Mouse (Mus musculus): ENCODE measurements at regions not wholly inside any gene's neighbourhood (a gene's known extent, or its start where the extent isn't known, plus 50 kb on each side); places are given as distances from the start of the nearest gene placed in this dataset.

DNA sequence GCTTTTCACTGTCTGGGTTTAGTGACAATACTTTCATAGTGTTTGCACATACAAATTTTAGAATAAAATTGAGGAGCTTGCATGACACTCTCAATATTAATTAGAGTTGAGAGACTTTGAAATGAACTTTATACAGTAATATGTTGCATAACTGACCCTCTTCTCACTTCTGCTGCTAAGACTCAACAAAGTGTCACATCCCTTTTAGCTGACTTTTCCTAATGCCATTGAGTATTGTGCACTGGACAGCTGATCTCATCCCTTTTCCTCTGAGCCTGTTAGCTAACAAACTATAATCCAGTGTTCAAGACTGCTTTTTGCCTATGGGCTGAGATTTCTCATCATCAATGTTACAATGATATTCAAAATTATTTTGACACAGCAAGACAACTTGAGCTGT is 113.8 kb downstream of the P2ry1 start:
- Histone ChIP-seq H3K36me3 (ENCODE audit: control insufficient read depth, insufficient read depth, low read length) (no peaks in the 10 kb centered on the region), H3K4me3 (ENCODE audit: low read depth, low read length) (no peak overlapping the region), H3K9ac (ENCODE audit: low read depth, low read length) (no peak overlapping the region), H3K27ac (ENCODE audit: low read length) (no peak overlapping the region), H3K9me3 (replicated peaks; ENCODE audit: control insufficient read depth, low read length, poor library complexity, severe bottlenecking) (no peaks in the 10 kb centered on the region), H3K4me1 (ENCODE audit: control insufficient read depth, insufficient read depth, low read length) (no peaks in the 10 kb centered on the region), H3K4me2 (ENCODE audit: low read length) (no peak overlapping the region), H3K27me3 (ENCODE audit: control insufficient read depth, insufficient read depth, low read depth, low read length) (no peaks in the 10 kb centered on the region)
- no peak for ATAC-seq

DNA sequence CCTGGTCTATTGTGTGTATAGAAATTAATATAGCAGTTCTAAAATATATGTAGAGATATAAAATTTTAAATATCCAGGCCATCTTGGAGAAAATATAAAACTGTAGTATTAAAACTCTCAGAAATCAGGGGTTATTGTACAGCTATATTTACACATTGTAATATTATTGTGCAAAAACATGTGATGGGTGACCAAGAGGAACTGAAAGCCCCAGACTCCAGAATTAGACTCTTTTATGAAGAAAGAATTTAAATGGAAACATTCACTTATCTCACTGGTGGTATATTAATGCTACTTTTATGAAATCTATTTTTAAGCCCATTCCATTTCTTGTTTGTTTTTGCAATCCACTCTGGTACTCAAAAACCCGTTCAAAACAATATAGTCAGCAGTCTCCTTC is 130.5 kb downstream of the P2ry1 start:
- ATAC-seq = no peak
- H3K4me3 ChIP-seq (ENCODE audit: low read depth, low read length) = no peak overlapping the region
- WGBS = 61% methylated on average over 1 of the region's 1 CpGs

DNA sequence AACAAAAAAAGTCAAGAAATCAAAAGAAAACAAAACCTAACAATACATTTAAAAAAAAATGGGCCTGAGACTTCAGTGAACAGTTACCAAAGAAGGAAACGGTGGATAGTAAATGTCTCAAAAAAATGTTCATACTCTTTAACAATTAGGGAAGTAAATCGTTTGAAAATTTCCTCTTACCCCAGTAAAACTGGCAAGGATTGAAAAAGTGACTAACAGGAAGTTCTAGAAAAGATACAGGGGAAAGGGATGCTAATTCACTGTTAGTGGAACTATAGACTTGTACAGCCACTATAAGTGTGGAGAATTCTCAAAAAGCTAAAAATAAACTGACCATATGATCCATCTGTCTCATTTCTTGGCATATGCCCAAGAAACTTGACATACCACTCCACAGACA is 151.5 kb downstream of the P2ry1 start:
- no peak for ATAC-seq
- no peaks in the 10 kb centered on the region for H3K27me3 ChIP-seq (ENCODE audit: control insufficient read depth, insufficient read depth, low read depth, low read length)
- no peak overlapping the region for H3K4me3 ChIP-seq (ENCODE audit: low read depth, low read length)
- no peak overlapping the region for H3K9ac ChIP-seq (ENCODE audit: low read depth, low read length)
- H3K4me2 ChIP-seq (ENCODE audit: low read length) = no peak overlapping the region
- no peaks in the 10 kb centered on the region for H3K36me3 ChIP-seq (ENCODE audit: control insufficient read depth, insufficient read depth, low read length)
- H3K27ac ChIP-seq (ENCODE audit: low read length) = no peak overlapping the region
- 95% methylated on average over 2 of the region's 2 CpGs for WGBS
- no peaks in the 10 kb centered on the region for H3K9me3 ChIP-seq (replicated peaks; ENCODE audit: control insufficient read depth, low read length, poor library complexity, severe bottlenecking)
- no peaks in the 10 kb centered on the region for H3K4me1 ChIP-seq (ENCODE audit: control insufficient read depth, insufficient read depth, low read length)

More for the DNA sequence above, 130.5 kb downstream of the P2ry1 start:
- H3K9me3 ChIP-seq (replicated peaks; ENCODE audit: control insufficient read depth, low read length, poor library complexity, severe bottlenecking) = no peaks in the 10 kb centered on the region
- no peak overlapping the region for H3K4me2 ChIP-seq (ENCODE audit: low read length)
- H3K9ac ChIP-seq (ENCODE audit: low read depth, low read length) = no peak overlapping the region
- H3K36me3 ChIP-seq (ENCODE audit: control insufficient read depth, insufficient read depth, low read length) = no peaks in the 10 kb centered on the region
- no peaks in the 10 kb centered on the region for H3K27me3 ChIP-seq (ENCODE audit: control insufficient read depth, insufficient read depth, low read depth, low read length)
- H3K4me1 ChIP-seq (ENCODE audit: control insufficient read depth, insufficient read depth, low read length) = no peaks in the 10 kb centered on the region
- H3K27ac ChIP-seq (ENCODE audit: low read length) = no peak overlapping the region

DNA sequence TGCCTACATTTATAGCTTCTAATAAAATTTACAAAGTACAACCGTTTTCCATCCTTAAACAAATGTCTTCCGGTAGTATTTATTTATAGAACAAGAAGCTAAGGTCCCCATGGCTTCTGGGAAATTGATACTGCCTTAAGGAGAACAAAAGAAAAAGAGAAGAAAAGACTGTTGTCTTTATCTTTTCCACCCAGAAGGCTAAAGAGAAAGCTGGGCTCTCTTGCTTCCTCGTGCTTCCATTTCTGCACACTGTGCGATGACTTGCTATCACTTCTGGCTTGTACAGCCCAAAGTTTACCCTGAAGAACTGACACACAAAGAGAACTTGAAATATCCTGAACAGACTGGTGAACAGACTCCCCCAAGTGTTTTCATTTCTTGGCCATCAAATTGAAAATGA is 157.2 kb downstream of the P2ry1 start:
- Histone ChIP-seq H3K36me3 (ENCODE audit: control insufficient read depth, insufficient read depth, low read length) (no peaks in the 10 kb centered on the region), H3K4me2 (ENCODE audit: low read length) (no peak overlapping the region), H3K4me3 (ENCODE audit: low read depth, low read length) (no peak overlapping the region), H3K27me3 (ENCODE audit: control insufficient read depth, insufficient read depth, low read depth, low read length) (no peaks in the 10 kb centered on the region), H3K9ac (ENCODE audit: low read depth, low read length) (no peak overlapping the region), H3K27ac (ENCODE audit: low read length) (no peak overlapping the region), H3K9me3 (replicated peaks; ENCODE audit: control insufficient read depth, low read length, poor library complexity, severe bottlenecking) (no peaks in the 10 kb centered on the region), H3K4me1 (ENCODE audit: control insufficient read depth, insufficient read depth, low read length) (no peaks in the 10 kb centered on the region)
- WGBS = 74% methylated on average over 4 of the region's 4 CpGs
- no peak for ATAC-seq

DNA sequence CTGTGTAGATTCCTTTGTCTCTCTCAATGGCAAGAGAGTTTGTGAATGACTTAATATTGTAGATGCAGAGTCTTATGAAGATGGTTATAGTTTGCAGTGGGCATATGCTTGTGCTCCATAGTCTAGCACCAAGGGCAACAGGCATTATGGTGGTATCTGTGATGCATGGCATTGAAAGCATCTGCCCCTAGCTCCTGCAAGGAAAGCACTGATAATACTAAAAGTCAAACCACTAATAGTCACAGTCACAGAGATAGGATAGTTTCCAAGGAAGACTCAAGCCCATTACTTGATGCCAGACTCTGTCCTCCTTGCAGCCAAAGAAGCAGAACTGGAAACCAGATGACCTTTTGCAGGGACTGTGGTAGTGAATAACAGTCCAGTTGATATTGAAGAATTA is 158.8 kb downstream of the P2ry1 start:
- Histone ChIP-seq H3K4me2 (ENCODE audit: low read length) (no peak overlapping the region), H3K4me3 (ENCODE audit: low read depth, low read length) (no peak overlapping the region), H3K9me3 (replicated peaks; ENCODE audit: control insufficient read depth, low read length, poor library complexity, severe bottlenecking) (no peaks in the 10 kb centered on the region), H3K36me3 (ENCODE audit: control insufficient read depth, insufficient read depth, low read length) (no peaks in the 10 kb centered on the region), H3K27me3 (ENCODE audit: control insufficient read depth, insufficient read depth, low read depth, low read length) (no peaks in the 10 kb centered on the region), H3K9ac (ENCODE audit: low read depth, low read length) (no peak overlapping the region), H3K27ac (ENCODE audit: low read length) (no peak overlapping the region), H3K4me1 (ENCODE audit: control insufficient read depth, insufficient read depth, low read length) (no peaks in the 10 kb centered on the region)
- ATAC-seq = no peak

DNA sequence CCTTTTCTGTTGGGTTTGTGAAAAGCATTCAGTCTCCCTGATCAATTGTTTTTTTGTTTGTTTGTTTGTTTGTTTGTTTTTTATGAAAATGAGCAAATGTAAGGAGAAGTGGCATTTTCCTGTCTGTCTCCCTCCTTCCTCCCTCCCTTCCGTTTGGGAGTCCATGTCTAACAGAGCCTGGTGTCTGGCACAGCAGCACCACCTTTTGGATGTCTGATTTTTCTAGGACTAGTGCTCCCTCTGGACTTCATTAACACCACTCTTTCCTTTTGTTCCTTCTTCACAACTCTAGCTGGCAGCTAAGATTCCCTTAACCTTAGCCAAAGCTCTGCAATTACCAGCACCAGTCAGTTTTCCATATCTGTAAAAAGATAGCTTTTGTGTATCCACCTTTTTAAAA is 175.6 kb upstream of the Rap2b start:
- no peak overlapping the region for H3K4me2 ChIP-seq (ENCODE audit: low read length)
- ATAC-seq = no peak
- H3K4me1 ChIP-seq (ENCODE audit: control insufficient read depth, insufficient read depth, low read length) = no peaks in the 10 kb centered on the region
- no peaks in the 10 kb centered on the region for H3K27me3 ChIP-seq (ENCODE audit: control insufficient read depth, insufficient read depth, low read depth, low read length)
- H3K27ac ChIP-seq (ENCODE audit: low read length) = no peak overlapping the region
- 30% methylated on average over 1 of the region's 1 CpGs for WGBS
- H3K9me3 ChIP-seq (replicated peaks; ENCODE audit: control insufficient read depth, low read length, poor library complexity, severe bottlenecking) = no peaks in the 10 kb centered on the region
- no peak overlapping the region for H3K9ac ChIP-seq (ENCODE audit: low read depth, low read length)
- no peak overlapping the region for H3K4me3 ChIP-seq (ENCODE audit: low read depth, low read length)
- H3K36me3 ChIP-seq (ENCODE audit: control insufficient read depth, insufficient read depth, low read length) = no peaks in the 10 kb centered on the region

DNA sequence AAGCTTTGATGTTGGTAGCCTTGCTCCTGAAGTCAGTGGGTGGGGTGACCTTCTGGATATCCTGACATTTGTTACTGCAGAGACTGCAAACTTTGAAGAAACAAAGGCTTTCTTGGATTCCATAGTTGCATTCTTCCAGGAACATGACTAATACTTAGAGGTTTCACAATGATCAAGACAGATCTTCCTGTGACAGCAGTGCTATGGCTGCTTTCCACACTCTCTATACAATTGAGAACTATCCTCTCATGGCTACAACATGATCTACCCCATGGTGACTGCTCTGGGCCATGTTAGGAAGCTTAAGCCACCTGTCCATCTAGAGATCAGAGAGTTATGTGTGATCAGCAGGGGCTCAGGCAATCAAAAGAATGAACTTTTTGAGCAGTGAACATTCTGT is 172.8 kb upstream of the Rap2b start:
- Histone ChIP-seq H3K4me3 (ENCODE audit: low read depth, low read length) (no peak overlapping the region), H3K9me3 (replicated peaks; ENCODE audit: control insufficient read depth, low read length, poor library complexity, severe bottlenecking) (no peaks in the 10 kb centered on the region), H3K9ac (ENCODE audit: low read depth, low read length) (no peak overlapping the region), H3K27ac (ENCODE audit: low read length) (no peak overlapping the region), H3K36me3 (ENCODE audit: control insufficient read depth, insufficient read depth, low read length) (no peaks in the 10 kb centered on the region), H3K27me3 (ENCODE audit: control insufficient read depth, insufficient read depth, low read depth, low read length) (no peaks in the 10 kb centered on the region), H3K4me1 (ENCODE audit: control insufficient read depth, insufficient read depth, low read length) (no peaks in the 10 kb centered on the region), H3K4me2 (ENCODE audit: low read length) (no peak overlapping the region)
- ATAC-seq = no peak

DNA sequence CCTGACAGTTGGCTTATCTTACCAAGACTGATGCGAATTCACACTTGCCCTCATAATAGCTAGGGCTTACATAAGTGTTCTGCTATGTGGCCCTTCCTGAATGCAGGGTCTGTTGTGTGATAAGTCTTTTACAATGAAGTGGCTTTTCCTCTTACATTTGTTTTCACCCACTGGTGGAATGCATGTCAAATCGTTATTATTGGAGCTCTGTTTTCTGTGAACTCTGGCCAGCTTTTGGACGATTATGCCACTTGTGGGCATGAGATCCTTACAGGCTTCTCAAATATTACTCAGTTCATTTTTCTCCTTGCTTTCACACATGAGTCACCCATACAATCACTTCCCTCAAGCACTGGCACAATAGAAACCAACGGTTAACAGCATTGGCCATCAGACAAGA is 144.9 kb upstream of the Rap2b start:
- Histone ChIP-seq H3K4me3 (ENCODE audit: low read depth, low read length) (no peak overlapping the region), H3K27me3 (ENCODE audit: control insufficient read depth, insufficient read depth, low read depth, low read length) (no peaks in the 10 kb centered on the region), H3K4me2 (ENCODE audit: low read length) (no peak overlapping the region), H3K9ac (ENCODE audit: low read depth, low read length) (no peak overlapping the region), H3K36me3 (ENCODE audit: control insufficient read depth, insufficient read depth, low read length) (no peaks in the 10 kb centered on the region), H3K27ac (ENCODE audit: low read length) (no peak overlapping the region), H3K9me3 (replicated peaks; ENCODE audit: control insufficient read depth, low read length, poor library complexity, severe bottlenecking) (no peaks in the 10 kb centered on the region), H3K4me1 (ENCODE audit: control insufficient read depth, insufficient read depth, low read length) (no peaks in the 10 kb centered on the region; the same call in 1 of the 2 replicates)
- no peak for ATAC-seq
- WGBS = 60% methylated on average over 4 of the region's 4 CpGs

DNA sequence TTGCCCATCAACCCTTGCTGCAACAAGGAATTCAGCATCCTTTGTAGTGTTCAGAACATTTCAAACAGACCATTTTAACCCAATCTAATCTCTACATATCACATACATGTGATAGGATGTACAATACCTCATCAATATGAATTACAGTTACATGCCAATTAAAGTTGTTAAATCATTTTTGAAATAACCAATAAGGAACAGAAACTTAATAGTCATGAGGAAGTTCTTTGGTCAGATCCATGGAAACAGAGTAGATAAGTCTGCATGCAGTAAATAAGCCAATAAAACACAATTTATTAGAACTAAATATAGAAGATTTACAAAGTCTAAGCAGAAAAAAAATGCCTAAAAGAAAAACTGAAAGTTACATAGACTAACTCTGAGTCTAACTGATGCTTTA is 136.9 kb upstream of the Rap2b start:
- H3K4me2 ChIP-seq (ENCODE audit: low read length) = no peak overlapping the region
- no peak overlapping the region for H3K27ac ChIP-seq (ENCODE audit: low read length)
- no peaks in the 10 kb centered on the region for H3K4me1 ChIP-seq (ENCODE audit: control insufficient read depth, insufficient read depth, low read length)
- no peaks in the 10 kb centered on the region for H3K27me3 ChIP-seq (ENCODE audit: control insufficient read depth, insufficient read depth, low read depth, low read length)
- ATAC-seq = no peak
- no peak overlapping the region for H3K9ac ChIP-seq (ENCODE audit: low read depth, low read length)
- no peaks in the 10 kb centered on the region for H3K9me3 ChIP-seq (replicated peaks; ENCODE audit: control insufficient read depth, low read length, poor library complexity, severe bottlenecking)
- H3K36me3 ChIP-seq (ENCODE audit: control insufficient read depth, insufficient read depth, low read length) = no peaks in the 10 kb centered on the region
- H3K4me3 ChIP-seq (ENCODE audit: low read depth, low read length) = no peak overlapping the region

DNA sequence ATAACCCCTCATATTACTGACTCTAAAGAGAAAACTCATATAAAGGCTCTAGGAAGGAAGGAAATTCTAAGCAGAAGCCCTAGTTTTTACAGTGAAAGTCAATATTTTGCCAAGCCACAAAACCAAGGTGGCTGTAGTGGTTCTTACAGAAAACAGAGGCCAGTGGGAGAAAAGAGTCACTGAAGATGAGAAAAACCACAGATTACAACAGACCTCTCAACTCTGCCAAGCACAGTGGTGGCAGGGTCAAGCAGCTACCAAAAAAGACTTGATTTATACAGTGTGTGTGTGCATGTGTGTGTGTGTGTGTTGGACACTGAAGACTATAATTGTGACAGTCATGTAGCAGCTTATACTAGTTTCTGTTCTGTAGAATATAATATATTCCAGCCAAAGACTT is 136.4 kb upstream of the Rap2b start:
- Histone ChIP-seq H3K27me3 (ENCODE audit: control insufficient read depth, insufficient read depth, low read depth, low read length) (no peaks in the 10 kb centered on the region), H3K9ac (ENCODE audit: low read depth, low read length) (no peak overlapping the region), H3K4me2 (ENCODE audit: low read length) (no peak overlapping the region), H3K9me3 (replicated peaks; ENCODE audit: control insufficient read depth, low read length, poor library complexity, severe bottlenecking) (no peaks in the 10 kb centered on the region), H3K4me3 (ENCODE audit: low read depth, low read length) (no peak overlapping the region), H3K36me3 (ENCODE audit: control insufficient read depth, insufficient read depth, low read length) (no peaks in the 10 kb centered on the region), H3K27ac (ENCODE audit: low read length) (no peak overlapping the region), H3K4me1 (ENCODE audit: control insufficient read depth, insufficient read depth, low read length) (no peaks in the 10 kb centered on the region)
- no peak for ATAC-seq

All from midbrain, embryonic 16.5 days (tissue).